Mouse (Mus musculus) splenic B cell, adult 2 months (primary cell): ENCODE data around the gene Wscd2.

Experiments used
- DNase-seq: peaks from one replicate; pipeline ENCODE4 v3.0.0-alpha.2; 2011; ENCODE audit warnings: low read depth, low spot score
- H3K27me3 ChIP-seq: 2 replicates; pipeline ENCODE4 v1.6.1; 2012; ENCODE audit warnings: mild to moderate bottlenecking, low read length, moderate library complexity, mixed read lengths; ENCODE audit not compliant: control insufficient read depth, poor library complexity, insufficient read depth, severe bottlenecking
- H3K36me3 ChIP-seq: 2 replicates; pipeline ENCODE4 v1.6.1; 2012; ENCODE audit warnings: mild to moderate bottlenecking, low read length, moderate library complexity, mixed read lengths; ENCODE audit not compliant: control insufficient read depth, poor library complexity, insufficient read depth, severe bottlenecking

The Wscd2 gene

GRCm38 (mm10) chr5:113490033-113490432, at the start of gene Wscd2:
Gene Wscd2, plus strand, starts transcription at chr5:113490333.
- H3K27me3 ChIP-seq: no peaks in the 10 kb centered on the region
- no peaks in the 10 kb centered on the region for H3K36me3 ChIP-seq
- no peak for DNase-seq

- DNase-seq: no peak
- H3K27me3 ChIP-seq: no peaks in the 10 kb centered on the region
- H3K36me3 ChIP-seq: no peaks in the 10 kb centered on the region
These were observed 48.0 kb upstream of the Wscd2 start for GRCm38 (mm10) chr5:113442180-113442579.

GRCm38 (mm10) chr5:113448023-113448734, 42.0 kb upstream of the Wscd2 start:
- no peaks in the 10 kb centered on the region for H3K27me3 ChIP-seq
- no peaks in the 10 kb centered on the region for H3K36me3 ChIP-seq
- DNase-seq: no peak

GRCm38 (mm10) chr5:113449336-113449735, 40.8 kb upstream of the Wscd2 start:
- no peak for DNase-seq
- Histone ChIP-seq H3K27me3 (no peaks in the 10 kb centered on the region), H3K36me3 (no peaks in the 10 kb centered on the region)

GRCm38 (mm10) chr5:113452691-113453090, 37.4 kb upstream of the Wscd2 start:
- H3K27me3 ChIP-seq: no peaks in the 10 kb centered on the region
- DNase-seq: no peak
- no peaks in the 10 kb centered on the region for H3K36me3 ChIP-seq

GRCm38 (mm10) chr5:113453356-113453755, 36.8 kb upstream of the Wscd2 start:
- no peak for DNase-seq
- Histone ChIP-seq H3K36me3 (no peaks in the 10 kb centered on the region), H3K27me3 (no peaks in the 10 kb centered on the region)

- Histone ChIP-seq H3K36me3 (no peaks in the 10 kb centered on the region), H3K27me3 (no peaks in the 10 kb centered on the region)
- no peak for DNase-seq
These were observed 34.1 kb upstream of the Wscd2 start for GRCm38 (mm10) chr5:113456020-113456419.

- DNase-seq: no peak
These were observed 33.4 kb upstream of the Wscd2 start for GRCm38 (mm10) chr5:113456756-113457155.

GRCm38 (mm10) chr5:113457260-113457659, 32.9 kb upstream of the Wscd2 start:
- DNase-seq: no peak
- no peaks in the 10 kb centered on the region for H3K27me3 ChIP-seq
- no peaks in the 10 kb centered on the region for H3K36me3 ChIP-seq

More at GRCm38 (mm10) chr5:113456756-113457155, 33.4 kb upstream of the Wscd2 start:
- H3K36me3 ChIP-seq: no peaks in the 10 kb centered on the region
- no peaks in the 10 kb centered on the region for H3K27me3 ChIP-seq

- no peak for DNase-seq
- no peaks in the 10 kb centered on the region for H3K36me3 ChIP-seq
- no peaks in the 10 kb centered on the region for H3K27me3 ChIP-seq
These were observed 30.2 kb upstream of the Wscd2 start for GRCm38 (mm10) chr5:113459942-113460341.

GRCm38 (mm10) chr5:113461582-113461981, 28.6 kb upstream of the Wscd2 start:
- H3K27me3 ChIP-seq: no peaks in the 10 kb centered on the region
- H3K36me3 ChIP-seq: no peaks in the 10 kb centered on the region
- no peak for DNase-seq

- Histone ChIP-seq H3K36me3 (no peaks in the 10 kb centered on the region), H3K27me3 (no peaks in the 10 kb centered on the region)
- no peak for DNase-seq
These were observed 28.0 kb upstream of the Wscd2 start for GRCm38 (mm10) chr5:113461998-113462625.

GRCm38 (mm10) chr5:113464731-113465130, 25.4 kb upstream of the Wscd2 start:
- no peaks in the 10 kb centered on the region for H3K36me3 ChIP-seq
- no peaks in the 10 kb centered on the region for H3K27me3 ChIP-seq
- DNase-seq: no peak

GRCm38 (mm10) chr5:113466536-113466935, 23.6 kb upstream of the Wscd2 start:
- DNase-seq: no peak
- Histone ChIP-seq H3K27me3 (no peaks in the 10 kb centered on the region), H3K36me3 (no peaks in the 10 kb centered on the region)

- H3K27me3 ChIP-seq: no peaks in the 10 kb centered on the region
- no peaks in the 10 kb centered on the region for H3K36me3 ChIP-seq
- DNase-seq: no peak
These were observed 23.1 kb upstream of the Wscd2 start for GRCm38 (mm10) chr5:113467072-113467471.
